Mouse (Mus musculus) embryonic facial prominence, embryonic 14.5 days (tissue): ENCODE data around the gene Cdh1. TPM values are rescaled to one million over a fixed set of nuclear protein-coding genes. Genes with fewer than 3 reads are reported as not detected.

Source experiments
- ATAC-seq: fragments of 200-750 bp; cut with Nextera tagmentation; 2 replicates; pipeline ENCODE4 v1.8.0; 2017; ENCODE audit warnings: low read depth, moderate number of reproducible peaks, moderate TSS enrichment
- DNase-seq: peaks from one replicate; pipeline ENCODE4 v3.0.0-alpha.2; 2015; ENCODE audit warnings: low spot score
- H3K27ac ChIP-seq: fragments of 300-500 bp; sonication (generic); replicated peaks from 2 replicates; pipeline ENCODE4 v1.5.1; 2014; ENCODE audit warnings: low read depth, mild to moderate bottlenecking, low read length, moderate library complexity
- H3K27me3 ChIP-seq: fragments of 300-500 bp; sonication (generic); replicated peaks from 2 replicates; pipeline ENCODE4 v1.6.1; 2014; ENCODE audit warnings: low read length; ENCODE audit not compliant: control insufficient read depth, insufficient read depth
- H3K36me3 ChIP-seq: fragments of 300-500 bp; sonication (generic); 2 replicates; pipeline ENCODE4 v1.6.1; 2014; ENCODE audit warnings: low read length, mixed read lengths; ENCODE audit not compliant: control insufficient read depth, insufficient read depth
- H3K4me1 ChIP-seq: fragments of 300-500 bp; sonication (generic); 2 replicates; pipeline ENCODE4 v1.6.1; 2014; ENCODE audit warnings: antibody characterized with exemption, low read length; ENCODE audit not compliant: control insufficient read depth, insufficient read depth
- H3K4me2 ChIP-seq: fragments of 300-500 bp; sonication (generic); 2 replicates; pipeline ENCODE4 v1.6.1; 2014; ENCODE audit warnings: low read depth, mild to moderate bottlenecking, low read length, moderate library complexity, mixed read lengths
- H3K4me3 ChIP-seq: fragments of 300-500 bp; sonication (generic); 2 replicates; pipeline ENCODE4 v1.5.1; 2014; ENCODE audit warnings: low read depth, mild to moderate bottlenecking, low read length
- H3K9ac ChIP-seq: fragments of 300-500 bp; sonication (generic); 2 replicates; pipeline ENCODE4 v1.6.1; 2014; ENCODE audit warnings: low read depth, mild to moderate bottlenecking, low read length, moderate library complexity, mixed read lengths
- H3K9me3 ChIP-seq: fragments of 300-500 bp; sonication (generic); 2 replicates; pipeline ENCODE4 v1.6.1; 2016; ENCODE audit warnings: low read length; ENCODE audit not compliant: control insufficient read depth
- WGBS: fragments of 180-500 bp; shearing (Covaris S2); extraction: QIAGEN DNeasy Blood & Tissue Kit; methylation state at CpG from one replicate; pipeline ENCODE4 v1.1.7; 2014; 5-methylcytosine and 5-hydroxymethylcytosine counted together
- polyA plus RNA-seq: library from polyadenylated mRNA; unstranded; fragments of >200 nt; fragmentation: Nextera tagmentation; extraction: Ambion mirVana; gene quantifications from 2 replicates; pipeline ENCODE4 v1.2.1, GENCODE M21; 2014

Cdh1 gene
- polyA plus RNA-seq, result 37.3 and 47.5 TPM in 2 replicates

DNA sequence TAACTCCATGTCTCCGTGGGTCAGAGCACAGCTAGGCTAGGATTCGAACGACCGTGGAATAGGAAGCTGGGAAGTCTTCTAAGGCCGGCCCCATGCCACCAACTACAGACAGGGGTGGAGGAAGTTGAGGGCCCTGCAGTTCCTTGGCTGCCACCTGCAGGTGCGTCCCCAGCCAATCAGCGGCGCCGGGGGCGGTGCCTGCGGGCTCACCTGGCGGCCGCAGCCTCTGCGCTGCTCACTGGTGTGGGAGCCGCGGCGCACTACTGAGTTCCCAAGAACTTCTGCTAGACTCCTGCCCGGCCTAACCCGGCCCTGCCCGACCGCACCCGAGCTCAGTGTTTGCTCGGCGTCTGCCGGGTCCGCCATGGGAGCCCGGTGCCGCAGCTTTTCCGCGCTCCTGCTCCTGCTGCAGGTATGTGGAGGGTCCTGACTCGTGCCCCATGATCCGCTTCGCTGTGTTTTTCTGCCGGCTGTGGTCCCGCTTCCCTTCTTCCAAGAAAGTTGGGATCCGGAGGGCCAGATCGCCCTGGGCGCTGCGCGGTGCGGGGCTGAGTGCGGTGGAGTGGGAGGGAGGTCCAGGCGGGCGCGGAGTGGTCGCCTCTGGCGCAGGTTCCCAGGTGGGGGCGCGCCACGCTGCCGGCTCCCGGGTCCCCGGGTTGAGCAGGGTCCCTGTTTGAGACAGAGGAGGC is at the start of gene Cdh1:
Gene Cdh1, plus strand, starts transcription at position 221 of the 689 bp plus-strand sequence.
- Histone ChIP-seq H3K27me3 (peaks cover 59% of the 10 kb centered on the region), H3K27ac (no peak within 1 kb of the TSS), H3K4me2 (peak within 1 kb of the TSS; percentile 81), H3K9me3 (no peaks in the 10 kb centered on the region), H3K4me1 (peaks cover 5% of the 10 kb centered on the region; the same call in 1 of the 2 replicates), H3K9ac (peak within 1 kb of the TSS; percentile 61), H3K36me3 (no peaks in the 10 kb centered on the region), H3K4me3 (peak within 1 kb of the TSS; percentile 56)
- peak; percentile 95 for ATAC-seq
- DNase-seq, result peak; percentile 90
- WGBS, result 1% methylated on average over 29 of the region's 53 CpGs

DNA sequence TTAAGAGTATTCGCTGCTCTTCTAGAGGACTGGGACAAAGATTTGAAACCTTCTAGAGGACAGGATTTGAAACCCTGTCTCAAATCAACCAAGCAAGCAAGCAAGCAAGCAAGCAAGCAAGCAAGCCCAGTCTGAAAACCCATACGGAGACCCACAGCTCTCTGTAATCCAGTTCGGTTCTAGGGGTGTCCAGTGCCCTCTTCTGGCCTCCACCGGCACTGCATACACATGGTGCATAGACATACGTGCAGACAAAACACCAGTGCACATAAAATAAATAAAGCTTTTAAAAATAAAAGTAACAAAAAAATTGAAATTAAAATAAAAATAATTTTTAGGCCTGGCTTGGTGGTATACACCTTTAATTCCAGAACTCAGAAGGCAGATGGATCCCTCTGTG is 49.1 kb upstream of the Cdh1 start:
- Histone ChIP-seq H3K27ac (no peak overlapping the region), H3K27me3 (no peaks in the 10 kb centered on the region), H3K9me3 (0 out of 2 replicates have a peak, but pooled peaks cover 9% of the 10 kb centered on the region), H3K9ac (no peak overlapping the region), H3K36me3 (peaks cover 30% of the 10 kb centered on the region), H3K4me2 (no peak overlapping the region), H3K4me1 (no peaks in the 10 kb centered on the region), H3K4me3 (no peak overlapping the region)
- ATAC-seq (no peak), DNase-seq (no peak)
- WGBS, result 97% methylated on average over 5 of the region's 5 CpGs

DNA sequence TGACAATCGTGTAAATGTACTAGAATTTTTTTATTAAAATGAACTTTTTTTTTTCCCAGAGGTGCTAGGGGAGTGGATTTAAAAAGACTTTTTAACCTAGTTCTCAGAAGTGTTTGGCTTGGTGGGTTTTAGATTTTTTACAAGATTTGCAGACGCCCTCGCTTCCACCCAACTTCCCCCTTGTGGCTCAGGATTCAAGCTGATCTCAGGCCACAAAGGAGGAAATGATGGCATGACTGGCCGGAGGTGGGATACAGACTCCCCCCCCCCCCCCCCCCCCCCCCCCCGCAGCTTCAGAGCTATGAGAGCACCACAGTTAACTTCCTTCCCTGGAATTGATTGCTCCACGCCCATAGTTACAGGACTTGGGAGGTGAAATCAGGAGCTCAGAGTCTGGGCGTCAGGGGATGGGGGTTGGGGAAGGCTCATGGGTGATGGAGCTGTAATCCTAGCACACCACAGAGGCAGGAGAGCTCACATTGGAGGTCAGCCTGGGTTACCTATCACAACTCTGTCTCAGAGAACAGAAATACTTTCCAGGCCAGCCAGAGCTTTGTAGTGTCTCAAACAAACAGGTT is 47.0 kb upstream of the Cdh1 start:
- ATAC-seq (no peak), DNase-seq (no peak)
- Histone ChIP-seq H3K4me2 (no peak overlapping the region), H3K4me3 (no peak overlapping the region), H3K9ac (no peak overlapping the region), H3K27me3 (no peaks in the 10 kb centered on the region), H3K36me3 (peaks cover 30% of the 10 kb centered on the region), H3K4me1 (0 out of 2 replicates have a peak, but pooled peaks cover under 1% of the 10 kb centered on the region), H3K9me3 (0 out of 2 replicates have a peak, but pooled peaks cover 9% of the 10 kb centered on the region), H3K27ac (no peak overlapping the region)
- 73% methylated on average over 6 of the region's 7 CpGs for WGBS

DNA sequence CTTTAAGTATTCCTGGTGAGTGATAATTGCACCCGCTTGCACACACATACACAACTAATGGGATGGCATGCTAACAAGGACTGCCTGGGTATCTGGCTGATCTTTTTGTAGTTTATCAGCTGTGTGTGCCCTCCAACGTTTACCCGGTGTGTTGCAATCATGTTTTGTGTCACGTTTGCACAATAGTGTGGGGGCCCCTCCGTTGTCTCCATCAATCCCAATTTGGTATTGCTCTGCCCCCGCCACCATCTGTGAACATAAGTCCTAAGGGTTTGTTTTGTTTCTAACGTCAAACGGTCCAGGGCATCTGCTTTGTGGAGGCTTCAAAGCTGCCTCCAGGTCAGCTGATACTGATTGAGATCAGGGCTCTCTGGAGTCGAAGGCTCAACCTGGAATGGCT is 43.3 kb upstream of the Cdh1 start:
- H3K27me3 ChIP-seq, result no peaks in the 10 kb centered on the region
- whole genome bisulfite sequencing, result 56% methylated on average over 9 of the region's 9 CpGs
- DNase-seq (no peak), ATAC-seq (no peak)
- H3K9ac ChIP-seq, result no peak overlapping the region
- 0 out of 2 replicates have a peak, but pooled peaks cover 6% of the 10 kb centered on the region for H3K9me3 ChIP-seq
- H3K4me2 ChIP-seq, result no peak overlapping the region
- 0 out of 2 replicates have a peak, but pooled peaks cover 3% of the 10 kb centered on the region for H3K4me1 ChIP-seq
- no peak overlapping the region for H3K27ac ChIP-seq
- no peak overlapping the region for H3K4me3 ChIP-seq
- peaks cover 10% of the 10 kb centered on the region for H3K36me3 ChIP-seq

DNA sequence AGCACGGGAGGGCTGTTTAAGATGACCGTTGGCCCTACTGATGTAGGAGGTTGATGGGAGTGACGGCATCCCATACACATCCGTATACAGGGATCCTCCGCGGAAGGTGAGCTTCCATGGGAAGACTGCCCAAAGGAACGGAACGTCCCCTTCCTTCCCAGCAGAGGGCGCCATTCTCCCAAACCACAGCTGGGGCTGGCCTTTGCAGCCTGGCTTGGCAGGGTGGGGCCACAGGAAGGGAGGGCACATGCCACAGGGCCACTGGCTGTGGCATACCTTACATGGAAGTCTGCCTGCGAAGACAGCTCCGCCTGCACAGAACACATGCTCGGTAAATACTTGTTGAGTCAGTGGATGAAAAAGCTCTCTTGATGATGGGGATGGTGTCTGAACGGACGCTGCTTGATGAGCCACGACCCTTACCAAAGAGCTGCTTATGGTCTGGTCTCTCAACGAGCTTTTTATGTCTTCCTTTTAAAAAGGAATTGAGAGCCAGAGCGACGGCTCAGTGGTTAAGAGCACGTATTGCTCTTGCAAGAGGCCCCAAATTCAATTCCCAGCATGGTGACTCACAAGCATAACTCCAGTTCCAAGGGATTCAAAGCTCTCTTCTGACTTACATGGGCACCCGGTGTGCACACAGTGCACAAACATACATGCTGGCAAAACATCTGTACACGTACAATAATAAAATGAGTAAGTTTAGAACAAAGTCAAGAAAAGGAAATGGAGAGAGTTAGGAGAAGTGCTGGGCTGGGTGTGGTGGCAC is 41.9 kb upstream of the Cdh1 start:
- Histone ChIP-seq H3K4me3 (no peak overlapping the region), H3K4me1 (0 out of 2 replicates have a peak, but pooled peaks cover 3% of the 10 kb centered on the region), H3K9me3 (0 out of 2 replicates have a peak, but pooled peaks cover 6% of the 10 kb centered on the region), H3K4me2 (no peak overlapping the region), H3K27ac (no peak overlapping the region), H3K27me3 (no peaks in the 10 kb centered on the region), H3K36me3 (peaks cover 7% of the 10 kb centered on the region; the same call in 1 of the 2 replicates), H3K9ac (no peak overlapping the region)
- peak; percentile 86 for DNase-seq
- 27% methylated on average over 20 of the region's 21 CpGs for WGBS
- ATAC-seq, result peak; percentile 70

DNA sequence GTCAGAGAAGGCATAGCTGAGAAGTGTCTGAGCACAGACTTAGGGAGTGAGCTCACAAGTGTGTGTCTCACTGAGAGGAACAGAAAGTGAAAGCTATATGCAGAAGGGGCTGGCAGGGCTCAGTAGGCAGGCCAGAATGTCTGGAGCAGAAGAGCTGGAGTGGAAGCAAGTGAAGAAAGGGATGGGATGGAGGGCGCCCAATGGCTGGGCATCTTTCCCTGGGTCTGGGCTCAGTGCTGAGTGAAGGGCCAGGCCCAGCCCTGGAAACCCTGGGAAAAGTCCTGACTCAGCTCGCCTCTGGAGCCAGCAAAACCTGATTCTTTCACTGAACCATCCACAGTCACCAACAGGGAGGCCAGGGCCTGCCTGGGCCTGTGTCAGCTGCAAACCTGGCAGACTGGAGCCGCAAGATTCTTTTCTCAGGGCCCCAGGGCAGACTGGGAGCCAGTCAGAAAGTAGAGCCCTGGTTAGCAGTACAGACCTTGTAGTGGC is 39.4 kb upstream of the Cdh1 start:
- Histone ChIP-seq H3K9ac (no peak overlapping the region), H3K4me1 (0 out of 2 replicates have a peak, but pooled peaks cover 3% of the 10 kb centered on the region), H3K27me3 (no peaks in the 10 kb centered on the region), H3K9me3 (no peaks in the 10 kb centered on the region), H3K27ac (peak overlapping the region; percentile 49; the same call in 1 of the 2 replicates), H3K4me3 (no peak overlapping the region), H3K4me2 (no peak overlapping the region), H3K36me3 (no peaks in the 10 kb centered on the region)
- DNase-seq (peak; percentile 85), ATAC-seq (peak; percentile 90)
- WGBS, result 62% methylated on average over 3 of the region's 3 CpGs

DNA sequence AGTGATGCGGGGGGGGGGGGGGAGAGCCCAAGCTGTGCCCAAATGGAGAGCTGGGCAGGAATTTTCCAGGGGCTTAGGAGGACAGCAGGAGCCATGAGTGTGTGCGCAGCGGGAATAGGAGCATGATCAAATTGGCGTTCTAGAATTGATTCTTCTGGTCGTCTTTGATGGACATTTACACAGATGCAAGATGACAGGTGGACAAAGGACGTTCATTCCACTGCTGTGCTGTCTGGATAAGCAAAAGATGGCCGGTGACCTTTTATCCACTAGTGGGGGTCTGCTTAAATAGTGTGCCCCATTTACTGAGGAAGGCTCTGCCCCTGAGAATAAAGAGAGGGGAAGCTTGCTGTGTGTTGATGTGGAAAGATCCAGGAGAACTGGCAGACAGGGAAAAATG is 34.1 kb upstream of the Cdh1 start:
- Histone ChIP-seq H3K4me2 (no peak overlapping the region), H3K4me3 (no peak overlapping the region), H3K27me3 (no peaks in the 10 kb centered on the region), H3K27ac (no peak overlapping the region), H3K9me3 (no peaks in the 10 kb centered on the region), H3K9ac (no peak overlapping the region), H3K36me3 (no peaks in the 10 kb centered on the region), H3K4me1 (no peaks in the 10 kb centered on the region)
- WGBS, result 71% methylated on average over 6 of the region's 7 CpGs
- DNase-seq (peak; percentile 64), ATAC-seq (peak; percentile 55; the same call in 1 of the 2 replicates)

DNA sequence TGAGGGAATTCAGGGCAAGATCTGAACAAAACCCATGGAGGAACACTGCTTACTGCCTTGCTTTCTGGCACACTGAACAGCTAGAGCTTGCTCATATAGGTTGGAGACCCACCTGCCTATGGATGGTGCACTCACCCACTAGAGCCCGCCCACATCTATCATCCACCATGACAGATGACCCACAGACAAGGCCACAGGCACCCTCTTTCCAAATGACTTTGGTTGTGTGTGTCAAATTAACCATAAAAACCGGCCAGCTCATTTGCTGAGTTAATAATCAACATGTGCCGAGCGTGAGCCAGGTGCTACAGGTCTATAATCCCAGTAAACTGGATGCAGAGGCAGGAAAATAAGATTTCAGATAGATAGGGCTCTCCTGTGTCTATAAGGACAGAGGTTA is 32.8 kb upstream of the Cdh1 start:
- H3K27me3 ChIP-seq, result no peaks in the 10 kb centered on the region
- ATAC-seq (no peak), DNase-seq (no peak)
- H3K9me3 ChIP-seq, result no peaks in the 10 kb centered on the region
- 77% methylated on average over 4 of the region's 4 CpGs for WGBS
- H3K36me3 ChIP-seq, result no peaks in the 10 kb centered on the region
- no peak overlapping the region for H3K9ac ChIP-seq
- H3K4me3 ChIP-seq, result no peak overlapping the region
- H3K4me2 ChIP-seq, result no peak overlapping the region
- no peaks in the 10 kb centered on the region for H3K4me1 ChIP-seq
- H3K27ac ChIP-seq, result no peak overlapping the region
